Mouse (Mus musculus) lung, embryonic 14.5 days (tissue): ENCODE measurements around the gene Sbk1. TPM values are rescaled to one million over a fixed set of nuclear protein-coding genes. Genes with fewer than 3 reads are reported as not detected.
"Not testable (repeated sequence)": the region's sequence is repeated elsewhere in the genome, so short reads cannot be mapped to it uniquely, and the experiment has no call there.

Source experiments
- ATAC-seq: fragments of 200-750 bp; cut with Nextera tagmentation; 2 replicates; pipeline ENCODE4 v1.8.0; 2017; ENCODE audit warnings: mild to moderate bottlenecking, moderate TSS enrichment, moderate library complexity; ENCODE audit not compliant: insufficient read depth
- DNase-seq: peaks from one replicate; pipeline ENCODE4 v3.0.0-alpha.2; 2015
- H3K27ac ChIP-seq: fragments of 300-500 bp; sonication (generic); 2 replicates; pipeline ENCODE4 v1.5.1; 2014; ENCODE audit warnings: low read depth, mild to moderate bottlenecking, moderate library complexity
- H3K27me3 ChIP-seq: fragments of 300-500 bp; sonication (generic); 2 replicates; pipeline ENCODE4 v1.6.1; 2014; ENCODE audit warnings: low read length, control low read depth; ENCODE audit not compliant: insufficient read depth
- H3K36me3 ChIP-seq: fragments of 300-500 bp; sonication (generic); 2 replicates; pipeline ENCODE4 v1.6.1; 2014; ENCODE audit warnings: control low read depth; ENCODE audit not compliant: insufficient read depth
- H3K4me1 ChIP-seq: fragments of 300-500 bp; sonication (generic); 2 replicates; pipeline ENCODE4 v1.6.1; 2014; ENCODE audit warnings: antibody characterized with exemption, control low read depth; ENCODE audit not compliant: insufficient read depth
- H3K4me2 ChIP-seq: fragments of 300-500 bp; sonication (generic); 2 replicates; pipeline ENCODE4 v1.6.1; 2014; ENCODE audit warnings: mild to moderate bottlenecking
- H3K4me3 ChIP-seq: fragments of 300-500 bp; sonication (generic); 2 replicates; pipeline ENCODE4 v1.5.1; 2014; ENCODE audit warnings: low read depth, low read length
- H3K9ac ChIP-seq: fragments of 300-500 bp; sonication (generic); 2 replicates; pipeline ENCODE4 v1.6.1; 2014
- H3K9me3 ChIP-seq: fragments of 300-500 bp; sonication (generic); 2 replicates; pipeline ENCODE4 v1.6.1; 2016; ENCODE audit warnings: low read depth, low read length, control low read depth
- CTCF ChIP-seq: IDR thresholded peaks from 2 replicates; pipeline ENCODE4 v1.5.1; 2016; ENCODE audit warnings: antibody characterized with exemption, low read depth
- WGBS: fragments of 180-500 bp; shearing (Covaris S2); extraction: QIAGEN DNeasy Blood & Tissue Kit; methylation state at CpG from one replicate; pipeline ENCODE4 v1.1.7; 2014; 5-methylcytosine and 5-hydroxymethylcytosine counted together
- polyA plus RNA-seq: library from polyadenylated mRNA; unstranded; fragments of >200 nt; fragmentation: Nextera tagmentation; extraction: Ambion mirVana; gene quantifications from 2 replicates; pipeline ENCODE4 v1.2.1, GENCODE M21; 2014

Gene Sbk1
- polyA plus RNA-seq, 1 experiment from 2014 or later, result 57.0 TPM

DNA sequence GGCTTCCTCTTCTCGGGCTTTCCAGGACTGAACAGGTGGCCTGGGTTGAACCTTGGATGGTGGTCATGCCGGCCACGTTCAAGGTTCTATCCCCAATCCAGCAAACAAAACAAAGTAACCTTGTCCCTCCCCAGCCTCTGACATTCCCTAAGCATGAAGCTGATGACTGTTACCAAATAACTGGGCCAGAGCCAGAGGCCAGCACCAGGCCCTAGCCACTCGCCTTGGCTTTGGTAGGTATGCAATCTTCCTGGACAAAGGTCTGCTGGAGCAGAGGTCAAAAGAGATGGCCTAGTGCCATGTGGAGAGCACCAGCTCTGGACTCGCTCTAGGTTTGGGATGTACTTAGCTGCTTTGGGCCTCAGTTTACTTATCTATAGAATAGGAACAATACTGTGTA, 3.3 kb downstream of the Sbk1 start:
- Histone ChIP-seq H3K4me1 (peaks cover 14% of the 10 kb centered on the region), H3K9me3 (no peaks in the 10 kb centered on the region), H3K9ac (0 out of 2 replicates have a peak overlapping the region, but pooled peaks have one; percentile 95), H3K4me2 (no peak overlapping the region), H3K4me3 (no peak overlapping the region), H3K27me3 (no peaks in the 10 kb centered on the region), H3K27ac (no peak overlapping the region), H3K36me3 (peaks cover 49% of the 10 kb centered on the region)
- 79% methylated on average over 5 of the region's 5 CpGs for WGBS
- no peak for TF ChIP-seq CTCF
- DNase-seq (no peak), ATAC-seq (no peak)

DNA sequence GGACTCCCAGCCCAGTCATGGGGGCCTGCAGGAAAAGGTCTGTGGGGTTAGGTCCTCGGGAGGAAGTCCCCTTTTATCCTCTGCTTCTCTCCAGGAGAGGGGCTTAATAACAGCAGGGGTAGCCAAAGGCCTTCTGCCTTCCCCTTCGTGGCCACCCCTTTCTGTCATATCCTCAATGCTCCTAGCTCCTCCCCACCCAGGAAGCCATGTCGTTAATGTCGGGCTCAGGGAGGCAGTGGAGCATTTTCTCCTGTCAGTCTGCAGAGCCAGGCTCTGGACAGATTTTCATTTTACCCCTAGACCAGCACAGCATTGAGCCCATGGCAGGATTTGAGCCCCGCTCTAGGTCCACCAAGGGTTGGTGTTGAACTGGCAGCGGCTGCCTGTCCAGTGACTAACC, 3.9 kb downstream of the Sbk1 start:
- Histone ChIP-seq H3K4me1 (peaks cover 14% of the 10 kb centered on the region), H3K9me3 (no peaks in the 10 kb centered on the region), H3K9ac (no peak overlapping the region; the same call in 1 of the 2 replicates), H3K4me3 (no peak overlapping the region), H3K27me3 (no peaks in the 10 kb centered on the region), H3K4me2 (no peak overlapping the region), H3K27ac (no peak overlapping the region), H3K36me3 (peaks cover 55% of the 10 kb centered on the region)
- WGBS, result 66% methylated on average over 6 of the region's 6 CpGs
- no peak for DNase-seq
- no peak for ATAC-seq
- no peak for TF ChIP-seq CTCF

GRCm38 (mm10) chr7:126277536-126278295, 5.3 kb downstream of the Sbk1 start:
- Histone ChIP-seq H3K4me1 (peaks cover 14% of the 10 kb centered on the region), H3K27ac (no peak overlapping the region), H3K9me3 (no peaks in the 10 kb centered on the region), H3K27me3 (no peaks in the 10 kb centered on the region), H3K9ac (no peak overlapping the region; the same call in 1 of the 2 replicates), H3K4me2 (no peak overlapping the region), H3K4me3 (no peak overlapping the region), H3K36me3 (peaks cover 67% of the 10 kb centered on the region)
- TF ChIP-seq CTCF, result no peak
- ATAC-seq (no peak), DNase-seq (peak; percentile 11)
- 64% methylated on average over 22 of the region's 22 CpGs for WGBS

DNA sequence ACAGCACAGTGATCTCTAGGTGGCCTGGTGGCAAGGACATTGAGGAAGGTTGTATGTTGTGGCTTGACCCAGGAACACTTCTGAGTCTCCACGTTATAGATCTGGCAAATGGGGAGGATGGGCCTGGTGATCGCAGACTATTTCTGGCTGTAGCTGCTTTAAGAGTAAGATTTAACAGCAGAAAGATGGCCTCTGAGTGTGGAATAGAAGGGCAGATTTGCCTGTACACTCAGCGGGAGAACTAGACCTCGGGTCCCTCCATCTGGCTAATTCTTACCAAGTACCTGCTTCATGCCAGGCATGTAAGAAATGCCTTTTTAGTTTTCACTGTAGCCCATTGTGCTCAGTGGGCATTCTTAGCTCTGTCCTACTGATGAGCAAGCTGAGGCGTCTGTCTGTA, 6.4 kb downstream of the Sbk1 start:
- Histone ChIP-seq H3K4me2 (no peak overlapping the region), H3K4me3 (no peak overlapping the region), H3K4me1 (peaks cover 10% of the 10 kb centered on the region), H3K27me3 (no peaks in the 10 kb centered on the region), H3K9ac (no peak overlapping the region), H3K9me3 (no peaks in the 10 kb centered on the region), H3K27ac (no peak overlapping the region), H3K36me3 (peaks cover 75% of the 10 kb centered on the region)
- ATAC-seq (no peak), DNase-seq (no peak)
- WGBS, result 80% methylated on average over 5 of the region's 5 CpGs
- no peak for TF ChIP-seq CTCF

DNA sequence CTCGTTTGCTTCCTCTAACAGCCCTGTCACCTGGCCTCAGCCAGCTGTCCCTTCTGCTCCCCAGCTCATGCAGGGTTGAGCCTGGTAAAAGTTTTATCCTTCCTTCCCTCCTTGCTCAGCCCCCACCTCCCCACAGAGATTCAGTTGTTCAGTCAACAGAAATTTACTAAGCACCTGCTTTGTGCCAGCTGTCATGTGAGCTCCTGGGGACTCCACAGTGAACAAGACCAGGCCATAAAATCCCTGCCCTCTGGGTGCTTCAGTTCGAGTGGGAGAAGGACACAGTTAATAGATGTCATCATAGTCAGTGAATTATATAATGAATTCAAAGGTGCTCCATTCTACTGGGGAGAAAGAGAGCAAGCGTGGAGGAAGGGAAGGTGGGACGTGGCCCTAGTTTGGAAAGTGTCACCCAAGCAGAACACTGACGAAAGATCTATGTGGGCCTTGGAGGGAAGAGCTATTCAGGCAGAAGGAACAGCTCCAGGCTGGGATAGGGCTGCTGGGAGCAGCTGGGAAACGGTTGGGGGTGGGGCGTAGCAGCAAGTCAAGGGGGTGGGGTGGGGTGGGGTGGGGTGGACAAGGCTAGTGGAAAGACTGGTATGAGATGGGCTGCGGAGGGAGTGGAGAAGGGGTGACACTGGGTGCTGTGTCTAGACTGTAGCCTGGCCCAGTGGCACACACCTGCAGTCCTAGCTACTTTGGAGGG, 7.5 kb downstream of the Sbk1 start:
- Histone ChIP-seq H3K27me3 (no peaks in the 10 kb centered on the region), H3K9me3 (no peaks in the 10 kb centered on the region), H3K36me3 (peaks cover 73% of the 10 kb centered on the region), H3K9ac (no peak overlapping the region), H3K4me3 (no peak overlapping the region), H3K27ac (no peak overlapping the region), H3K4me2 (no peak overlapping the region), H3K4me1 (0 out of 2 replicates have a peak, but pooled peaks cover under 1% of the 10 kb centered on the region)
- DNase-seq, result no peak
- no peak for ATAC-seq
- no peak for TF ChIP-seq CTCF
- 81% methylated on average over 8 of the region's 8 CpGs for WGBS

- Histone ChIP-seq H3K4me1 (no peaks in the 10 kb centered on the region), H3K9me3 (no peaks in the 10 kb centered on the region), H3K27ac (no peak overlapping the region), H3K9ac (no peak overlapping the region), H3K36me3 (peaks cover 65% of the 10 kb centered on the region), H3K27me3 (no peaks in the 10 kb centered on the region), H3K4me2 (no peak overlapping the region), H3K4me3 (no peak overlapping the region)
- WGBS, result 68% methylated on average over 6 of the region's 6 CpGs
- ATAC-seq (no peak), DNase-seq (peak; percentile 62)
- TF ChIP-seq CTCF, result no peak
These were observed 8.3 kb downstream of the Sbk1 start for GRCm38 (mm10) chr7:126280696-126281095.

- no peaks in the 10 kb centered on the region for H3K27me3 ChIP-seq
- no peak overlapping the region for H3K9ac ChIP-seq
- no peak for ATAC-seq
- no peaks in the 10 kb centered on the region for H3K4me1 ChIP-seq
- no peak overlapping the region for H3K4me3 ChIP-seq
- H3K9me3 ChIP-seq, result no peaks in the 10 kb centered on the region
- H3K36me3 ChIP-seq, result peaks cover 52% of the 10 kb centered on the region
- no peak for TF ChIP-seq CTCF
- DNase-seq, result no peak
- no peak overlapping the region for H3K4me2 ChIP-seq
- no peak overlapping the region for H3K27ac ChIP-seq
- 79% methylated on average over 16 of the region's 16 CpGs for WGBS
These were observed 9.7 kb downstream of the Sbk1 start for GRCm38 (mm10) chr7:126281876-126282682.

GRCm38 (mm10) chr7:126282683-126282990, 10.2 kb downstream of the Sbk1 start:
- not testable (repeated sequence) for H3K9me3 ChIP-seq, DNase-seq, H3K27ac ChIP-seq, H3K4me2 ChIP-seq, ATAC-seq, H3K4me1 ChIP-seq, H3K4me3 ChIP-seq, H3K27me3 ChIP-seq, H3K9ac ChIP-seq
- WGBS, result 70% methylated on average over 7 of the region's 8 CpGs
- peaks cover 46% of the 10 kb centered on the region for H3K36me3 ChIP-seq
